27 mouse cellular contexts compared by ENCODE assay signal in the genomic region with DNA sequence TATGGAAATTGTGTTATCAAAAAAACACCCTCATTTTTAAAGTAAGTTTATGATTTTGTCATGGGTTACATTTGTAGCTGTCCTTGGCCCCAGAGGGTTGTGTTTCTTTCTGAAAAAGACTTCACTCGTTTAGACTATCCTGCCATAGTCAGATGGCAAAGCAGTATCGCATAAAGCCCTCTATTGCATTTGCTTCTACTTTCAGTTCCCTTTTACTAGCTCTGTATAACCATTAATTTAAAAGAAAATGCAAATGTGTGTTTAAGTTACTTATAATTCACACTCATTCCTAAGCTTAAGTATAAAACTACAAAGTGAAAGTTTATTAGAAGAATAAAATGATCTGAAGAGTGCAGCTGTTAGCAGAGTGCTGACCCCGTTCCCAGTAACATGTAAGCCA.
"Had no signal": no experiment of that assay in that cellular context is flagged by ENCODE, and none has a peak within 500 bp of the region (broad histone marks: within the 10 kb centered on the region; RNA-seq: fewer than 3 reads in every experiment).

No protein-coding gene starts in this region.

- H3K4me3 ChIP-seq: gastrocnemius, adult 2 months; heart, embryonic 10.5 days; heart, embryonic 12.5 days; hindbrain, embryonic 10.5 days; hindbrain, embryonic 12.5 days; intestine, embryonic 15.5 days; layer of hippocampus, adult 2 months; left cerebral cortex, adult 2 months; limb, embryonic 13.5 days; limb, embryonic 15.5 days; liver, embryonic 12.5 days had no signal

- H3K9ac ChIP-seq: heart, embryonic 12.5 days; hindbrain, embryonic 12.5 days; hindbrain, embryonic 14.5 days; intestine, embryonic 15.5 days; limb, embryonic 13.5 days; limb, embryonic 15.5 days; liver, embryonic 12.5 days; liver, embryonic 14.5 days had no signal

- ATAC-seq: hindbrain, embryonic 16.5 days; inflammation-experienced regulatory T-cells, adult 6 months; intestine, embryonic 15.5 days; intestine, postnatal 0 days; liver, embryonic 12.5 days had no signal

- H3K4me1 ChIP-seq: hindbrain, embryonic 10.5 days; intestine, embryonic 15.5 days had no signal

- DNase-seq: gastrocnemius, adult 2 months; gastrocnemius, postnatal 10 days; gastrocnemius, postnatal 25 days; heart, adult 18-20 months; heart, postnatal 10 days; heart, postnatal 4 days; kidney, adult 18-20 months; kidney, adult 8-10 months; kidney, postnatal 10 days; kidney, postnatal 25 days; kidney, postnatal 4 days; left cerebral cortex, postnatal 4 days had no signal

- H3K27me3 ChIP-seq: heart, embryonic 12.5 days; hindbrain, embryonic 12.5 days; intestine, embryonic 15.5 days; limb, embryonic 13.5 days; limb, embryonic 15.5 days; liver, embryonic 12.5 days had no signal

- H3K36me3 ChIP-seq: heart, embryonic 10.5 days; heart, embryonic 12.5 days; hindbrain, embryonic 10.5 days; hindbrain, embryonic 12.5 days; intestine, embryonic 15.5 days; limb, embryonic 15.5 days; liver, embryonic 12.5 days had no signal

- H3K9me3 ChIP-seq: heart, embryonic 10.5 days; heart, embryonic 12.5 days; hindbrain, embryonic 10.5 days; hindbrain, embryonic 12.5 days; intestine, embryonic 15.5 days; limb, embryonic 13.5 days; limb, embryonic 15.5 days; liver, embryonic 12.5 days had no signal

- H3K27ac ChIP-seq: gastrocnemius, adult 2 months; heart, embryonic 10.5 days; hindbrain, embryonic 10.5 days; hindbrain, embryonic 12.5 days; hindbrain, embryonic 14.5 days; intestine, embryonic 15.5 days; layer of hippocampus, adult 2 months; left cerebral cortex, adult 2 months; limb, embryonic 13.5 days; limb, embryonic 15.5 days; liver, embryonic 12.5 days; liver, embryonic 14.5 days had no signal
